Mouse (Mus musculus) T-helper 17 cell (primary cell): ENCODE measurements at regions not wholly inside any gene's neighbourhood (a gene's known extent, or its start where the extent isn't known, plus 50 kb on each side); places are given as distances from the start of the nearest gene placed in this dataset.

Experiments used
- in situ Hi-C, 2 experiments: fragments of 300-600 bp; cut with MboI, MseI; formaldehyde crosslinking; loops; 1 replicate in 1 of 2; 2 replicates in 1 of 2; pipeline ENCODE4 v1.15.1; 2025; ENCODE audit warnings: high pct_unique_total_duplicates in 2 of 2

GRCm38 (mm10) chr2:75396016-75396415 lies 263.0 kb upstream of the Hnrnpa3 start:
- in situ Hi-C loops, result no loop called here

GRCm38 (mm10) chr2:75400291-75400870 lies 258.7 kb upstream of the Hnrnpa3 start:
- in situ Hi-C loops, result no loop called here

- in situ Hi-C loops, result no loop called here
Measured at GRCm38 (mm10) chr2:75403791-75404190, 255.3 kb upstream of the Hnrnpa3 start.

GRCm38 (mm10) chr2:75405524-75406214 lies 253.4 kb upstream of the Hnrnpa3 start:
- in situ Hi-C loops, result no loop called here

GRCm38 (mm10) chr2:75406721-75407455 lies 252.2 kb upstream of the Hnrnpa3 start:
- in situ Hi-C loops, result no loop called here

- in situ Hi-C loops, result no loop called here
Measured at GRCm38 (mm10) chr2:75407560-75407959, 251.5 kb upstream of the Hnrnpa3 start.

GRCm38 (mm10) chr2:75408016-75408415 lies 251.0 kb upstream of the Hnrnpa3 start:
- in situ Hi-C loops, result no loop called here

GRCm38 (mm10) chr2:75409806-75410205 lies 249.3 kb upstream of the Hnrnpa3 start:
- in situ Hi-C loops, result no loop called here

- in situ Hi-C loops, result no loop called here
Measured at GRCm38 (mm10) chr2:75412735-75413134, 246.3 kb upstream of the Hnrnpa3 start.

GRCm38 (mm10) chr2:75418689-75419088 lies 240.4 kb upstream of the Hnrnpa3 start:
- in situ Hi-C loops, result no loop called here

GRCm38 (mm10) chr2:75419142-75419541 lies 239.9 kb upstream of the Hnrnpa3 start:
- in situ Hi-C loops, result no loop called here

- in situ Hi-C loops, result no loop called here
Measured at GRCm38 (mm10) chr2:75422798-75423685, 236.0 kb upstream of the Hnrnpa3 start.

GRCm38 (mm10) chr2:75423872-75424271 lies 235.2 kb upstream of the Hnrnpa3 start:
- in situ Hi-C loops, result no loop called here

GRCm38 (mm10) chr2:75424363-75424762 lies 234.7 kb upstream of the Hnrnpa3 start:
- in situ Hi-C loops, result no loop called here

- in situ Hi-C loops, result no loop called here
Measured at GRCm38 (mm10) chr2:75424911-75425310, 234.2 kb upstream of the Hnrnpa3 start.

- in situ Hi-C loops, result no loop called here
Measured at GRCm38 (mm10) chr2:75425384-75425783, 233.7 kb upstream of the Hnrnpa3 start.

- in situ Hi-C loops, result no loop called here
Measured at GRCm38 (mm10) chr2:75425791-75426190, 233.3 kb upstream of the Hnrnpa3 start.

GRCm38 (mm10) chr2:75427936-75428458 lies 231.1 kb upstream of the Hnrnpa3 start:
- in situ Hi-C loops, result no loop called here

GRCm38 (mm10) chr2:75430161-75430940 lies 228.7 kb upstream of the Hnrnpa3 start:
- in situ Hi-C loops, result no loop called here

GRCm38 (mm10) chr2:75431981-75432380 lies 227.1 kb upstream of the Hnrnpa3 start:
- in situ Hi-C loops, result no loop called here

- in situ Hi-C loops, result no loop called here
Measured at GRCm38 (mm10) chr2:75434521-75434920, 224.5 kb upstream of the Hnrnpa3 start.
